Mouse (Mus musculus) ES-E14 (cell line): ENCODE measurements around the gene Macrod2.

Experiments used
- CHD2 ChIP-seq: IDR thresholded peaks from 2 replicates; pipeline ENCODE4 v1.6.1; 2014; ENCODE audit warnings: mild to moderate bottlenecking, low read depth, low read length, inconsistent platforms
- MAFK ChIP-seq: IDR thresholded peaks from 2 replicates; pipeline ENCODE4 v1.6.1; 2014; ENCODE audit warnings: mild to moderate bottlenecking, low read depth, low read length, inconsistent platforms; ENCODE audit not compliant: insufficient read depth
- ZC3H11A ChIP-seq: IDR thresholded peaks from 2 replicates; pipeline ENCODE4 v1.6.1; 2012; ENCODE audit warnings: low read depth, mild to moderate bottlenecking, inconsistent platforms, low read length, borderline replicate concordance
- ZNF384 ChIP-seq: IDR thresholded peaks from 2 replicates; pipeline ENCODE4 v1.6.1; 2012; ENCODE audit warnings: low read depth, low read length, inconsistent platforms

- TF ChIP-seq CHD2 = no peak
- no peak for TF ChIP-seq ZC3H11A
- TF ChIP-seq ZNF384 = no peak
- TF ChIP-seq MAFK = no peak
Measured at GRCm38 (mm10) chr2:140822378-140822777, 427.3 kb downstream of the Macrod2 start.
